Mouse (Mus musculus) bone marrow macrophage, adult 2 months (primary cell): ENCODE data around the gene Fis1.

Experiments used
- CTCF ChIP-seq: IDR thresholded peaks from 2 replicates; pipeline ENCODE4 v1.5.1; 2012; ENCODE audit warnings: low read depth, mild to moderate bottlenecking, low read length, moderate library complexity
- POLR2A ChIP-seq: IDR thresholded peaks from 2 replicates; pipeline ENCODE4 v1.6.1; 2012; ENCODE audit warnings: mild to moderate bottlenecking, low read depth, low read length, borderline replicate concordance

GRCm38 (mm10) chr5:136905630-136906029 is 47.4 kb upstream of the Fis1 start:
- TF ChIP-seq POLR2A, result no peak
- TF ChIP-seq CTCF, result peak; percentile 33; the same call in 1 of the 2 replicates
